Mouse (Mus musculus): Measurements from ENCODE around the gene Zc3h14. TPM values are rescaled to one million over a fixed set of nuclear protein-coding genes. Genes with fewer than 3 reads are reported as not detected.

Zc3h14 gene
- polyA plus RNA-seq, 1 experiment from 2014 or later = 152 TPM

Other genes with a start within 250 kb of the Zc3h14 start
- 0.08 and 0.21 TPM in 2 replicates for gene Kcnk10, start 168.7 kb upstream of the Zc3h14 start, polyA plus RNA-seq (2016; fragmentation: Nextera tagmentation; extraction: Ambion mirVana)
- gene Spata7, start 118.8 kb upstream of the Zc3h14 start, polyA plus RNA-seq (2016; fragmentation: Nextera tagmentation; extraction: Ambion mirVana) = 22.5 and 27.6 TPM in 2 replicates
- 6.9 and 7.2 TPM in 2 replicates for gene Ptpn21, start 9.6 kb upstream of the Zc3h14 start, polyA plus RNA-seq (2016; fragmentation: Nextera tagmentation; extraction: Ambion mirVana)
- gene Eml5, start 154.5 kb downstream of the Zc3h14 start, polyA plus RNA-seq (2016; fragmentation: Nextera tagmentation; extraction: Ambion mirVana) = 2.9 and 3.0 TPM in 2 replicates
- gene Ttc8, start 173.6 kb downstream of the Zc3h14 start, polyA plus RNA-seq (2016; fragmentation: Nextera tagmentation; extraction: Ambion mirVana) = 33.8 and 38.9 TPM in 2 replicates